Mouse (Mus musculus) forebrain, embryonic 16.5 days (tissue): ENCODE measurements at regions not wholly inside any gene's neighbourhood (a gene's known extent, or its start where the extent isn't known, plus 50 kb on each side); places are given as distances from the start of the nearest gene placed in this dataset.

Experiments used
- ATAC-seq: fragments of 200-750 bp; cut with Nextera tagmentation; 2 replicates; pipeline ENCODE4 v1.8.0; 2017; ENCODE audit warnings: mild to moderate bottlenecking, moderate library complexity
- H3K27ac ChIP-seq: fragments of 300-500 bp; sonication (generic); 2 replicates; pipeline ENCODE4 v1.5.1; 2014; ENCODE audit warnings: low read length, control low read depth
- H3K27me3 ChIP-seq: fragments of 300-500 bp; sonication (generic); replicated peaks from 2 replicates; pipeline ENCODE4 v1.6.1; 2014; ENCODE audit warnings: low read length; ENCODE audit not compliant: control insufficient read depth, insufficient read depth
- H3K36me3 ChIP-seq: fragments of 300-500 bp; sonication (generic); 2 replicates; pipeline ENCODE4 v1.6.1; 2014; ENCODE audit not compliant: control insufficient read depth, insufficient read depth
- H3K4me1 ChIP-seq: fragments of 300-500 bp; sonication (generic); replicated peaks from 2 replicates; pipeline ENCODE4 v1.6.1; 2014; ENCODE audit warnings: low read length; ENCODE audit not compliant: control insufficient read depth, insufficient read depth
- H3K4me2 ChIP-seq: fragments of 300-500 bp; sonication (generic); 2 replicates; pipeline ENCODE4 v1.6.1; 2014; ENCODE audit warnings: mild to moderate bottlenecking, low read length, control low read depth
- H3K4me3 ChIP-seq: fragments of 300-500 bp; sonication (generic); replicated peaks from 2 replicates; pipeline ENCODE4 v1.5.1; 2014; ENCODE audit warnings: mild to moderate bottlenecking, low read length, control low read depth
- H3K9ac ChIP-seq: fragments of 300-500 bp; sonication (generic); replicated peaks from 2 replicates; pipeline ENCODE4 v1.6.1; 2014; ENCODE audit warnings: low read depth, low read length, control low read depth
- H3K9me3 ChIP-seq: fragments of 300-500 bp; sonication (generic); 2 replicates; pipeline ENCODE4 v1.6.1; 2016; ENCODE audit warnings: low read length; ENCODE audit not compliant: control insufficient read depth
- WGBS: fragments of 180-500 bp; shearing (Covaris S2); extraction: QIAGEN DNeasy Blood & Tissue Kit; methylation state at CpG from one replicate; pipeline ENCODE4 v1.1.7; 2014; 5-methylcytosine and 5-hydroxymethylcytosine counted together

DNA sequence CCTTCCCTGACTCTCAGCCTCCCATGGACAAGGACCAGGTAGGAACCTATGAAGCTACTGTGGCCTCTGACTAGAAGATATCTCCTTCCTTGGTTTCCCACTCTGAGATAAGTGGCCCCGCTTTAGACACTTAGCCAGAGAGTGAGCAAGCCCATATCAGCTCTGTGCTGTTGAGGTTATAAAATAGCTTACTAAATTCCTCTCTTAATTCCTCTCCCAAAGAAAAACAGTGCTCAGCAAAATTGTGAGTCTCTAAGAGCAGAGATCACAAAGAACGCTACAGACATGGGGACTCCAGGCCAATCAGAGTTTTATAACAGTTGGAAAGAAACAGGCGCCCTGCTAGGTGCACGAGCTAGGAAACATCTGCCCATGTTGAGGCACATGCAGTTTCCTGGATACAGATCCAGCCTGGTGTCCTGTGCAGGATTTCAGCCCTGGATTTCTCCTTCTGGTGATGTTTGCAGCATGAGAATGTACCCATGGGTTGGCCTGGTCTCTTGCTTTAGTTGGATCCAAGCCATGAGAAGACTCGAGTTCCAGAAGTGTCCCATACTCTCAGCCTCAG lies 108.9 kb upstream of the Arhgap28 start:
- ATAC-seq: no peak
- Histone ChIP-seq H3K9ac (no peak overlapping the region), H3K4me3 (no peak overlapping the region), H3K27me3 (no peaks in the 10 kb centered on the region), H3K9me3 (no peaks in the 10 kb centered on the region), H3K27ac (no peak overlapping the region), H3K4me1 (no peaks in the 10 kb centered on the region), H3K36me3 (no peaks in the 10 kb centered on the region), H3K4me2 (no peak overlapping the region)
- WGBS: 83% methylated on average over 5 of the region's 5 CpGs

- WGBS: 84% methylated on average over 4 of the region's 4 CpGs
- Histone ChIP-seq H3K9ac (no peak overlapping the region), H3K4me1 (no peaks in the 10 kb centered on the region), H3K36me3 (no peaks in the 10 kb centered on the region), H3K4me2 (no peak overlapping the region), H3K27ac (no peak overlapping the region), H3K4me3 (no peak overlapping the region), H3K27me3 (no peaks in the 10 kb centered on the region), H3K9me3 (no peaks in the 10 kb centered on the region)
- ATAC-seq: no peak
Measured at GRCm38 (mm10) chr17:68115599-68115998, 111.7 kb upstream of the Arhgap28 start.

- H3K4me3 ChIP-seq: no peak overlapping the region
- 58% methylated on average over 3 of the region's 3 CpGs for WGBS
- H3K9ac ChIP-seq: no peak overlapping the region
- no peaks in the 10 kb centered on the region for H3K4me1 ChIP-seq
- H3K27ac ChIP-seq: no peak overlapping the region
- no peaks in the 10 kb centered on the region for H3K9me3 ChIP-seq
- H3K4me2 ChIP-seq: no peak overlapping the region
- H3K36me3 ChIP-seq: no peaks in the 10 kb centered on the region
- no peak for ATAC-seq
- no peaks in the 10 kb centered on the region for H3K27me3 ChIP-seq
Measured at GRCm38 (mm10) chr17:68119055-68119698, 115.3 kb upstream of the Arhgap28 start.

GRCm38 (mm10) chr17:68120230-68120629 lies 116.3 kb upstream of the Arhgap28 start:
- Histone ChIP-seq H3K27ac (no peak overlapping the region), H3K4me3 (no peak overlapping the region), H3K9me3 (no peaks in the 10 kb centered on the region), H3K4me1 (no peaks in the 10 kb centered on the region), H3K9ac (no peak overlapping the region), H3K27me3 (no peaks in the 10 kb centered on the region), H3K36me3 (no peaks in the 10 kb centered on the region), H3K4me2 (no peak overlapping the region)
- 91% methylated on average over 5 of the region's 5 CpGs for WGBS
- ATAC-seq: no peak

DNA sequence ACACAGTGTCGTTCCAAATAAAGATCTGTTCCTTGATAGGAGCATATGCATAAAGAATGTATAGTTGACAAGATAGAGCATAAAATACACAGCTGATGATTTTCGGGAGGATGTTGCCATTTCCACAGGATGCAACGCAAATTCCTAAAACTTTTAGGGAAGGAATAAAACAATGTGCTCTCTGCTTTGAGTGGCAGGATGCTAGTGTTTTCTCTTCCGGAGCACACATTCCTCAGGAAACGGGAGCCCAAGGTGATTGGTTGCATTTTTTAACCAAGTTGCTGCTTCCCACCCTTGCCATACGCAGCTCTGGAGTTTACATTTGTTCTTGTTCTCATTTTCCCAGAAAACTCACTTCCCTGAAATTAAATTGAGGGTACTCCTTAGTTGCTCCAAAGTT lies 116.8 kb upstream of the Arhgap28 start:
- no peaks in the 10 kb centered on the region for H3K27me3 ChIP-seq
- no peak overlapping the region for H3K27ac ChIP-seq
- 90% methylated on average over 6 of the region's 6 CpGs for WGBS
- no peak overlapping the region for H3K9ac ChIP-seq
- no peak overlapping the region for H3K4me3 ChIP-seq
- H3K4me1 ChIP-seq: no peaks in the 10 kb centered on the region
- H3K36me3 ChIP-seq: no peaks in the 10 kb centered on the region
- H3K4me2 ChIP-seq: no peak overlapping the region
- no peaks in the 10 kb centered on the region for H3K9me3 ChIP-seq
- ATAC-seq: no peak

GRCm38 (mm10) chr17:68134373-68134772 lies 130.5 kb upstream of the Arhgap28 start:
- no peak overlapping the region for H3K9ac ChIP-seq

DNA sequence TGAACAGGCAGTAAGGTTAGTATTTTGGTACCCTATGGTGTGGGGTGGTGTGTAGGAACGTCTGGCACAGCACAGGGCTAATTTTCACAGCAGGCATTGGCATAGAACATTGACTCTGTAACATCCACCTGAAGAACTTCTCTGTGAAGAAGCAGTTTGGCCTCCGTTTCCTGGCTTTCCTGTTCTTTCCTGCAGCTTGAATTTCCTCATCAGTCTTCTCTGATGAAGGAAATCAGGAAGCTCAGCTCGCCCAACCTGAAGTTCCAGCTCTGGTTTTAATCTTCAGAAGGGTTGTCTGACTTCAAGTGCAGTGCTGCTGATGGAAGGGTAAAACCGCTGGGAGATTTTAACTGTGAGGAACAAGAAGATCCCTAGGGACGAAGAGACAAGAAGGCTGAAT lies 131.5 kb upstream of the Arhgap28 start:
- Histone ChIP-seq H3K4me3 (no peak overlapping the region), H3K4me1 (no peaks in the 10 kb centered on the region), H3K4me2 (no peak overlapping the region), H3K27ac (no peak overlapping the region), H3K9ac (no peak overlapping the region), H3K27me3 (no peaks in the 10 kb centered on the region), H3K36me3 (no peaks in the 10 kb centered on the region), H3K9me3 (no peaks in the 10 kb centered on the region)
- ATAC-seq: no peak
- WGBS: 69% methylated on average over 5 of the region's 5 CpGs

More at GRCm38 (mm10) chr17:68134373-68134772, 130.5 kb upstream of the Arhgap28 start:
- Histone ChIP-seq H3K4me3 (no peak overlapping the region), H3K27ac (no peak overlapping the region), H3K36me3 (no peaks in the 10 kb centered on the region), H3K27me3 (no peaks in the 10 kb centered on the region), H3K4me2 (no peak overlapping the region), H3K9me3 (no peaks in the 10 kb centered on the region), H3K4me1 (no peaks in the 10 kb centered on the region)
- 90% methylated on average over 10 of the region's 10 CpGs for WGBS
- ATAC-seq: no peak

DNA sequence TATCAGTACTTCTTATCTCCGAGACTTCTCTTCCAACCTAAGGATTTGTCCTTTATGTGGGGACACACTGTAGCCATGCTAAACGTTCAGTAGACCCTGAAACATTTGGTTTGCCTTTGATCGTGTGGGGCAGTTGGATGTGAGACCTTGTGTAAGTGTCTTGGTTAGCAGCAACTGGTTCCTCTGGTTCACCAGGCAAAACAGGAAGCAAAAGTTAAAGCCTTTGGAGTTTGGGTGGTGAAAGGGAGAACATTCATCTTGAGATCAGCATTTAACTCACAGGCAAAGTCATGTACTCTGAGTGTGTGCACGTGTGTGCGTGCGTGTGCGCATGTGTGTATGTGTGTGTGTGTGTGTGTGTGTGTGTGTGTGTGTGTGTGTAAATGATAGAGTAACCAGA lies 130.3 kb upstream of the L3mbtl4 start:
- no peak overlapping the region for H3K27ac ChIP-seq
- H3K27me3 ChIP-seq: no peaks in the 10 kb centered on the region
- ATAC-seq: no peak
- H3K4me2 ChIP-seq: no peak overlapping the region
- WGBS: 89% methylated on average over 7 of the region's 7 CpGs
- H3K36me3 ChIP-seq: no peaks in the 10 kb centered on the region
- no peak overlapping the region for H3K9ac ChIP-seq
- no peak overlapping the region for H3K4me3 ChIP-seq
- H3K9me3 ChIP-seq: no peaks in the 10 kb centered on the region
- H3K4me1 ChIP-seq: no peaks in the 10 kb centered on the region

- ATAC-seq: no peak
- no peaks in the 10 kb centered on the region for H3K9me3 ChIP-seq
- 93% methylated on average over 10 of the region's 10 CpGs for WGBS
- no peak overlapping the region for H3K4me2 ChIP-seq
- no peaks in the 10 kb centered on the region for H3K4me1 ChIP-seq
- H3K36me3 ChIP-seq: no peaks in the 10 kb centered on the region
- no peak overlapping the region for H3K4me3 ChIP-seq
- H3K27ac ChIP-seq: no peak overlapping the region
- H3K27me3 ChIP-seq: no peaks in the 10 kb centered on the region
- H3K9ac ChIP-seq: no peak overlapping the region
Measured at GRCm38 (mm10) chr17:68149237-68149792, 124.3 kb upstream of the L3mbtl4 start.
